Mouse (Mus musculus) erythroblast, embryonic 14.5 days (primary cell): ENCODE data around the gene Urb1. TPM values are rescaled to one million over a fixed set of nuclear protein-coding genes. Genes with fewer than 3 reads are reported as not detected.

Experiments
- H3K27me3 ChIP-seq: 2 replicates; pipeline ENCODE4 v1.6.1; 2012; ENCODE audit warnings: inconsistent platforms; ENCODE audit not compliant: control insufficient read depth
- H3K36me3 ChIP-seq: 2 replicates; pipeline ENCODE4 v1.6.1; 2012; ENCODE audit warnings: mild to moderate bottlenecking, inconsistent platforms; ENCODE audit not compliant: control insufficient read depth
- H3K4me1 ChIP-seq: 2 replicates; pipeline ENCODE4 v1.6.1; 2012; ENCODE audit warnings: inconsistent platforms; ENCODE audit not compliant: control insufficient read depth
- H3K4me3 ChIP-seq: replicated peaks from 2 replicates; pipeline ENCODE3; 2012; ENCODE audit warnings: moderate library complexity, mild to moderate bottlenecking, inconsistent platforms
- H3K9me3 ChIP-seq: 2 replicates; pipeline ENCODE4 v1.6.1; 2012; ENCODE audit warnings: low read length, inconsistent platforms, mixed read lengths; ENCODE audit not compliant: control insufficient read depth
- GATA1 ChIP-seq: IDR thresholded peaks from 2 replicates; pipeline ENCODE4 v1.6.1; 2012; ENCODE audit warnings: low read length, inconsistent platforms, mixed read lengths
- TAL1 ChIP-seq: IDR thresholded peaks from 3 replicates; pipeline ENCODE4 v1.6.1; 2012; ENCODE audit warnings: low read length, inconsistent platforms, mixed read lengths
- polyA plus RNA-seq: library from polyadenylated mRNA; stranded (reverse); fragments of >175 nt; gene quantifications from 2 replicates; pipeline ENCODE4 v1.2.3, GENCODE M21; 2012

The Urb1 gene
- 0.09 and 0.12 TPM in 2 replicates for polyA plus RNA-seq

GRCm38 (mm10) chr16:90809975-90810715 lies at the start of gene Urb1:
Gene Urb1, minus strand, starts transcription at chr16:90810413.
- Histone ChIP-seq H3K27me3 (peaks cover 22% of the 10 kb centered on the region), H3K4me1 (peaks cover 52% of the 10 kb centered on the region), H3K9me3 (no peaks in the 10 kb centered on the region), H3K36me3 (peaks cover 24% of the 10 kb centered on the region), H3K4me3 (peak within 1 kb of the TSS; percentile 91)
- TF ChIP-seq TAL1 = no peak
- TF ChIP-seq GATA1 = no peak; the same call in 1 of the 2 replicates

GRCm38 (mm10) chr16:90858206-90858605 lies 48.0 kb upstream of the Urb1 start:
- no peaks in the 10 kb centered on the region for H3K36me3 ChIP-seq
- no peaks in the 10 kb centered on the region for H3K9me3 ChIP-seq
- TF ChIP-seq TAL1 = no peak
- TF ChIP-seq GATA1 = no peak
- no peaks in the 10 kb centered on the region; the same call in 1 of the 2 replicates for H3K4me1 ChIP-seq
- no peak overlapping the region for H3K4me3 ChIP-seq
- H3K27me3 ChIP-seq = no peaks in the 10 kb centered on the region

DNA sequence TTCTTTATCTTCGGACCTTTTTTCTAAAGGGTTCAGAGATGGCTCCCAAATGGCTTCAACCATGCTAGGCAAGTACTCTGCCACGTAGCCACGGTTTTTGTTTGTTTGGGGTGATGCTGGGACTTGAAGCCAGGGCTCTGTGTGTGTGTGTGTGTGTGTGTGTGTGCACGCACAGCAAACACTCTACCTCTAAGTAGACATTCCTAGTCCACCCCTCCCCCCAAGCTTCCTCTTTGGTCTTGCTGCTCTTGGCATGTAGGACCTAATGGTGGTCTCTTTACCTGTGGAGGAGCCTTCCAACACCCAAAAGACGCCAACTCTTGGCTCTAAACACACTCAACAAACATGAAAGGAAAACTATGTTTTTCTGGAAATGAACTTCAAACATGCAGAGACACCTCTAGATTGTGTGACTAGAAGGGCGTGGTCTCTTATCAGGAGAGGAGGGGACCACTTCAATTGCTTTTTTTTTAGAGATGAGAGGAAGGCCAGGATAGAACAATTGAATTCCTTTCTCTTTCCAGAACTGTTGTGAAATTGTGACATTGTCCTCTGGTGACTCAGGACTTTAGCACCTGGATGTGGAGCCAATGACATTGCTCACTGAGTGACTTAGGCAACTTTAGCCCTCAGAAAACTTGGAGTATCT lies 46.5 kb upstream of the Urb1 start:
- Histone ChIP-seq H3K27me3 (no peaks in the 10 kb centered on the region), H3K4me1 (no peaks in the 10 kb centered on the region; the same call in 1 of the 2 replicates), H3K36me3 (no peaks in the 10 kb centered on the region), H3K9me3 (no peaks in the 10 kb centered on the region), H3K4me3 (no peak overlapping the region)
- TF ChIP-seq GATA1 = no peak
- no peak for TF ChIP-seq TAL1

GRCm38 (mm10) chr16:90851621-90852334 lies 41.6 kb upstream of the Urb1 start:
- H3K4me3 ChIP-seq = no peak overlapping the region
- H3K36me3 ChIP-seq = no peaks in the 10 kb centered on the region
- no peaks in the 10 kb centered on the region for H3K27me3 ChIP-seq
- no peaks in the 10 kb centered on the region for H3K9me3 ChIP-seq
- TF ChIP-seq TAL1 = no peak
- TF ChIP-seq GATA1 = no peak
- peaks cover 2% of the 10 kb centered on the region for H3K4me1 ChIP-seq

GRCm38 (mm10) chr16:90850881-90851280 lies 40.7 kb upstream of the Urb1 start:
- H3K36me3 ChIP-seq = no peaks in the 10 kb centered on the region
- H3K4me3 ChIP-seq = no peak overlapping the region
- TF ChIP-seq GATA1 (no peak), TAL1 (no peak)
- peaks cover 2% of the 10 kb centered on the region; the same call in 1 of the 2 replicates for H3K4me1 ChIP-seq
- H3K27me3 ChIP-seq = no peaks in the 10 kb centered on the region
- no peaks in the 10 kb centered on the region for H3K9me3 ChIP-seq

DNA sequence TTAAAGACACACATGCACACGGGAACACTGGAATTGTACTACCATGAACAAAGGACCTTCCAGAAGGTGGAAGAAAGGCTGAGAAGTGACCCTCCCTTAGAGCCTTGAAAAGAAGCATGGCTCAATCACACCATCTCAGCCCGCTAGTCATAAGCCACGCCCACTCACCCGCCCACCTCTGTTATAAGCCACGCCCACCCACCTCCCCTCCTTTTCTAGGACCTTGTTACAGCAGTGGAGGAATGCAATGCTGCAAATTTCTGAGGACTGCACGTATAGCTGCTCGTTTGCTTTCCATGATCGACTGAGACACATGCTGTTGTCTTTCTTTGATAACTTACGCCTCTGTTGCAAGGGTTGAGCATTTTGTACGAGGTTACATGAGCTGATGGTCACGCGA lies 39.0 kb upstream of the Urb1 start:
- TF ChIP-seq TAL1 = no peak
- TF ChIP-seq GATA1 = no peak
- H3K27me3 ChIP-seq = no peaks in the 10 kb centered on the region
- peaks cover 2% of the 10 kb centered on the region; the same call in 1 of the 2 replicates for H3K4me1 ChIP-seq

DNA sequence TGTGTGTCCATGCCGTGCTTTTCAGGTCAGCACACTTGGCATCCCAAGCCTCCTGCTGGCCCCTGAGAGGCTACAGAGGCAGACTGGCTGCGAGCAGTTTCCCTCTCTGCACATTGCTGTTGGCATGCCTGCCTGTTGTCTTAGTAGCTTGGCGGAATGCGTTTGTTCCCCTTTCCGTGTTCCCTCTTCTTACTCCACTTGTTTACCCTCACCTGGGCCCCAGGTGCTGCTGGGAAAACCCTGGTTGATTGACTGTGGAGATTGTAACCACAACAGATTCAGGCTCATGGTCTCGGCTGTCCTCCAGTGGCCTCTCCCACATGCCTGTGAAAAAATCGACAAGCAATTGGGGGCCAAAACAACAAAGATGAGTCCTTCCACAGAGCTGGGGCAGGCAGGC lies 38.5 kb upstream of the Urb1 start:
- Histone ChIP-seq H3K36me3 (no peaks in the 10 kb centered on the region), H3K27me3 (no peaks in the 10 kb centered on the region), H3K9me3 (no peaks in the 10 kb centered on the region), H3K4me3 (no peak overlapping the region), H3K4me1 (peaks cover 2% of the 10 kb centered on the region; the same call in 1 of the 2 replicates)
- TF ChIP-seq TAL1 (no peak), GATA1 (no peak)

More for the DNA sequence above, 39.0 kb upstream of the Urb1 start:
- no peaks in the 10 kb centered on the region for H3K36me3 ChIP-seq
- no peak overlapping the region for H3K4me3 ChIP-seq
- H3K9me3 ChIP-seq = no peaks in the 10 kb centered on the region

DNA sequence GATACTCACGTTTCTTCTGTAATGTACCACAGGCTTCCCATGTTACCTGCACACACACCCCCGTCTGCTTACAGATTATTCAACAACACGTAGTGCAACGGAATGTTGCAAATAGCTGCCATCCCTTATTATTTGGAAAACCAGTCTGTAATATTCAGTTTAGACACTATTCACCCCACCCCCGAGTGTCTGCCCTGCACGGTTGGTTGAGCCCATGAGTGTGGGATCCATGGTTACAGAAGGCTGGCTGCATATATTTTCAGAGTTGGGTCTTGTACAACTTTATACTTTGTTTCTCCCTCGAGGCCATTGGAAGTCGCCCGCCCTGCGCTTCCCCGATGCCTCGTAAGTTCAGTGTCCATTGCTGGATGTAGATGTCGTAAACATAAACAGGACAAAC lies 35.4 kb upstream of the Urb1 start:
- TF ChIP-seq TAL1 (no peak), GATA1 (no peak)
- Histone ChIP-seq H3K4me1 (peaks cover 2% of the 10 kb centered on the region; the same call in 1 of the 2 replicates), H3K4me3 (no peak overlapping the region), H3K36me3 (no peaks in the 10 kb centered on the region), H3K27me3 (peaks cover 3% of the 10 kb centered on the region; the same call in 1 of the 2 replicates), H3K9me3 (no peaks in the 10 kb centered on the region)

DNA sequence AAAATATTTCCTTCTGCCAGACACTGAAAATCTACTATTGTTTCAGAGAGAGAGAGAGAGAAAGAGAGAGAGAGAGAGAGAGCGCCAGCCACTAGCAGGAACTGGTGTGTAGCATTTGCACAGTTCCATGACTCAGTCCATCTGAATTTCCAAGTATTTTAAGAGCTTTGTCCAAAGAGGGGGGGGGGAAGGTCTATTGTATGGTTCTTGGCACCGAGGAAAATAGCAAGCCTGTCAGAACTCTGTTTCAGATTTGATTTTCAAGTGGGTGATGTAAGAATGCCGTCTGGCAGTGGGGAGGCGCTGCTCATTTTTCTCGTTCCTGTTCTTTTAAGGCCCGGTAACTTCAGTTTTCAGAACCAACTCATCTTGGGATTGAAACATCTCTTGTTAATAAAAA lies 34.8 kb upstream of the Urb1 start:
- TF ChIP-seq TAL1 = no peak
- TF ChIP-seq GATA1 = no peak
- peaks cover 2% of the 10 kb centered on the region; the same call in 1 of the 2 replicates for H3K4me1 ChIP-seq
- no peaks in the 10 kb centered on the region for H3K9me3 ChIP-seq

More for the DNA sequence above, 34.8 kb upstream of the Urb1 start:
- Histone ChIP-seq H3K27me3 (peaks cover 3% of the 10 kb centered on the region; the same call in 1 of the 2 replicates), H3K36me3 (no peaks in the 10 kb centered on the region), H3K4me3 (no peak overlapping the region)
